Mouse (Mus musculus) thymus, adult 2 months (tissue): ENCODE results near the gene Tmem218. TPM values are rescaled to one million over a fixed set of nuclear protein-coding genes. Genes with fewer than 3 reads are reported as not detected.
A peak's percentile ranks its signal among the peaks of the same experiment; 100 is the strongest.

Experiments
- DNase-seq: peaks from one replicate; pipeline ENCODE4 v3.0.0; 2021
- H3K27ac ChIP-seq: fragments of 200-500 bp; 2 replicates; pipeline ENCODE4 v1.5.1; 2012; ENCODE audit warnings: low read length, control low read depth; ENCODE audit not compliant: control insufficient read depth, insufficient read depth
- H3K27me3 ChIP-seq: fragments of 200-500 bp; 2 replicates; pipeline ENCODE4 v1.6.1; 2012; ENCODE audit warnings: mild to moderate bottlenecking, low read length, moderate library complexity, mixed read lengths; ENCODE audit not compliant: control insufficient read depth, insufficient read depth
- H3K36me3 ChIP-seq: fragments of 200-500 bp; 2 replicates; pipeline ENCODE4 v1.6.1; 2012; ENCODE audit warnings: mild to moderate bottlenecking, low read length, moderate library complexity; ENCODE audit not compliant: control insufficient read depth, insufficient read depth
- H3K4me1 ChIP-seq: fragments of 200-500 bp; replicated peaks from 2 replicates; pipeline ENCODE4 v1.6.1; 2012; ENCODE audit warnings: low read length; ENCODE audit not compliant: control insufficient read depth, insufficient read depth
- H3K4me3 ChIP-seq: fragments of 200-500 bp; 2 replicates; pipeline ENCODE4 v1.5.1; 2012; ENCODE audit warnings: mild to moderate bottlenecking, low read length, control low read depth, moderate library complexity; ENCODE audit not compliant: control insufficient read depth, insufficient read depth
- CTCF ChIP-seq: fragments of 200-500 bp; IDR thresholded peaks from 2 replicates; pipeline ENCODE4 v1.5.1; 2012; ENCODE audit warnings: mild to moderate bottlenecking, control low read depth, low read length, moderate library complexity, borderline replicate concordance; ENCODE audit not compliant: control insufficient read depth, poor library complexity, insufficient read depth; ENCODE audit errors: extremely low read depth
- POLR2A ChIP-seq: fragments of 200-500 bp; IDR thresholded peaks from 2 replicates; pipeline ENCODE4 v1.6.1; 2012; ENCODE audit warnings: mild to moderate bottlenecking, low read length, control low read depth, moderate library complexity; ENCODE audit not compliant: control insufficient read depth, poor library complexity, insufficient read depth; ENCODE audit errors: extremely low read depth
- WGBS: fragments of 180-500 bp; shearing (Covaris S2); methylation state at CpG from one replicate; pipeline ENCODE4 v1.1.7; 2018; 5-methylcytosine and 5-hydroxymethylcytosine counted together
- polyA plus RNA-seq: library from polyadenylated mRNA; depleted of rRNA; stranded (reverse); fragments of >200 nt; gene quantifications from 2 replicates; pipeline ENCODE4 v1.2.3, GENCODE M21; 2012; rRNA removed

The Tmem218 gene
- polyA plus RNA-seq, 1 experiment, result 2.9 TPM

DNA sequence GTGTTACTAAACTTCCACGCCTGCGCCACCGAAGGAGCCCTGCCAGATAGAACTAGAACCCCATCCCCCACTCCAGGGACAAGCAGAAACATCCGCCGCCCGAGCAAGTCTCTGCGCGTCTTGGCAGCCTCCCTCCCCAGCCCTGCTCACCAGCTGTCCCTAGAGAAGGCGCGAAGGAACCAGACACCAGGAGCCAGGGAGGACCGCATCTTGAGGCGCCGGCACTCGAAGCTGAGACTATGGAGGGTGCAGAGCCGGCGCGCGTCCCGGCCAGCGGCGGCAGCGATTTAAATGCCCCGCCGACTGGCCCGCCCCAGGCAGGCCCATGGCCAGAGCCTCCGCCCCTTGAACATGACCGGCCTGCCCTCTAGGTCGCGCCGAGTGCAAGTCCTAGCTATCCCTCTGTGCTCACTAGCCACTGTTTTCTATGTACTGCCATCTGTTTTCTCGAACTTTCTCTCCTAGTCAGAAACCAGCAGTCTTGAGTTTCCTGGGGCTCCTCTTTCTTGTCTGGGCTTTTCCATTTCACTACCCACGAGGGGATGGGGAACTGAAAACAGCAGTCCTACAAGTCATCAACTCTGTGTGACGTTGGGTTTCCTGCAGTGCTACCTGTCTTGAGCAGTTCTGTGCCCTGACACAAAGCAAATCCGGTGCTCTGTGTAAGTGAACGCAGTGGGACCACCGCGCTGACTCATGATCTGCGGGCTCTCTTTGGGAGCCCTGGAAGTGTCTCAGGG, 47.3 kb downstream of the Tmem218 start, which contains the start of gene Slc37a2:
Gene Slc37a2 (minus strand): TSS at position 590 of the 740 bp plus-strand sequence.
- Histone ChIP-seq H3K4me3 (peak within 1 kb of the TSS; percentile 91), H3K36me3 (no peaks in the 10 kb centered on the region), H3K27me3 (no peaks in the 10 kb centered on the region), H3K4me1 (peaks cover 15% of the 10 kb centered on the region), H3K27ac (peak within 1 kb of the TSS; percentile 97)
- WGBS, result under 1% methylated on average over 38 of the region's 38 CpGs
- TF ChIP-seq POLR2A, result peak; percentile 49; the same call in 1 of the 2 replicates
- TF ChIP-seq CTCF, result 0 out of 2 replicates have a peak, but pooled peaks have one; percentile 34
- DNase-seq, result peak; percentile 75

DNA sequence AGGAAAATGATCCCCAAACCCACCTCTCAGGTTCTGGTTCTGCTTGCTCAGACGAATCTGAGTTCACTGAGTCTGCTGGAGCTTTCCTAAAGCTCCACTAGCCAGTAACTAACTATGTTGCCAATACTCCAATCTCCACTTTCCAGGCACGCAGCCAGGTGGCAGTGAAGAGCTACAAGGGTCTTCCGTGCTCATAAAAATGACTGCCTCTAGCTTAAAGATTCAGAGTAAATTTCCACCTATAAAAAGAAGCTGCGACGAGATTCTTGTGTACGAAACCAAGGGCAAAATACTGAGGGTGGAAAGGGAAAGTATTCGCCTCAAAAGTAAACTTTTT, 47.8 kb downstream of the Tmem218 start:
- DNase-seq, result peak; percentile 76
- Histone ChIP-seq H3K4me3 (peak overlapping the region; percentile 91), H3K27me3 (no peaks in the 10 kb centered on the region), H3K4me1 (peaks cover 13% of the 10 kb centered on the region), H3K36me3 (no peaks in the 10 kb centered on the region), H3K27ac (peak overlapping the region; percentile 97)
- WGBS, result 14% methylated on average over 7 of the region's 7 CpGs
- TF ChIP-seq CTCF (0 out of 2 replicates have a peak, but pooled peaks have one; percentile 22), POLR2A (no peak)

DNA sequence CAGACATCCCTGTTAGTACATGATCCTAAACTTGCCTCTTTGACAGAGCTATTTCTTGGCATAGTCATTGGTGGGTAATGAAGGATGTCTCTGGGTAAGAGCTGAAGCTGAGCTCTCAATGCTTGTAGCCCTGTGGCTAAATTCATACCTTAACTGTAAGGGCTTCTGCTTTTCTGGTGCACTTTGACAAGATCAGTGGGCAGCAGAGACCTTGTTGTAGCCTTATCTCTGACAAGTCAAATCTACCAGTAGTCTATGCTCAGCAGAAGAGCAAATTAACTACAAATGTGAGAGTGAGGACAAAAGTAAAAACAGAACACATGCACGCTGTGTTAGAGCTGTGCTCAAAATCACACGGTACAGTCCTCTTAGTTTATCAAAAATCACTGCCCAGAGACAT, 58.6 kb downstream of the Tmem218 start:
- H3K4me3 ChIP-seq, result no peak overlapping the region
- 98% methylated on average over 2 of the region's 2 CpGs for WGBS
- no peaks in the 10 kb centered on the region for H3K4me1 ChIP-seq
- no peak for TF ChIP-seq POLR2A
- no peak for TF ChIP-seq CTCF
- no peaks in the 10 kb centered on the region for H3K27me3 ChIP-seq
- no peaks in the 10 kb centered on the region for H3K36me3 ChIP-seq
- H3K27ac ChIP-seq, result no peak overlapping the region
- no peak for DNase-seq

Other genes starting within 250 kb of the Tmem218 start
- 3.1 and 3.2 TPM in 2 replicates for gene Pknox2, start 60.8 kb upstream of the Tmem218 start, polyA plus RNA-seq
- 38.2 and 44.1 TPM in 2 replicates for gene Slc37a2, start 47.5 kb downstream of the Tmem218 start, polyA plus RNA-seq
- 6.2 and 10.7 TPM in 2 replicates for gene Ccdc15, start 140.2 kb downstream of the Tmem218 start, polyA plus RNA-seq
- gene Hepacam, start 159.1 kb downstream of the Tmem218 start, polyA plus RNA-seq, result 0.09 and 0.14 TPM in 2 replicates
- gene Robo4, start 193.7 kb downstream of the Tmem218 start, polyA plus RNA-seq, result 5.5 and 6.6 TPM in 2 replicates
- gene Robo3, start 225.0 kb downstream of the Tmem218 start, polyA plus RNA-seq, result 0.78 and 0.94 TPM in 2 replicates